In the genomic region with DNA sequence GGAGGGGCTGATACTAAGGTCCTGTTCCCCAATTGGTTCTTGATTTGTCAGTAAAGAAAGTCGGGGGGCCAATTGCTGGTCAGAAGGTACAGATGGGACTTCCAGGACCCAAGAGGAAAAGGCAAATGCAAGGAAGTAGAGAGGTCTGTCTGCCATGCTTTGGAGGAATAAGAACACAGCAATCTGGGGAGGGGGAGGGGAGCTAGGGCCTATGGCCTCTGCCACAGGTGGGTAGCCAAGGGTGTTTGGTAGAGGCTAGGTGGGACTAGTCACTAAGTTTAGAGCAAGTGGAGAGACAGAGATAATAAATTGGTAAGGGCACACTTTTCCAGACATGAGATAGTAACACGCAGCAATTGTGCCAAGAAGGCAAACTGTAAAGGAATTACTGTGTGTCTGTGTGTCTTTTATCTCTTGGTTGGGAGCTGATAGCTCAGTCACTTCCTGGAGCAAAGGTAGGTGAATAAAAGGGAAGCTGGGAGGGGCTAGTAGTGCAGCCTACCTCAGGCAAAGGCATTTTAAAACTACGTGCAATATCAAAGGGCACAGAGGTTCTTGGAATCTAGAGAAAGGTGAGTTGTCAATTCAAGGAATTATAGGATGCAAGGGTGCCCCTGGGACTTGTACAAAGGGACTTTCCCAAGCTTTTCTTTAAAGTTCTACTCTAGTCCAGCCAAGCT, we compare ENCODE assay signal across 17 mouse cellular contexts. TPM values are rescaled to one million over a fixed set of nuclear protein-coding genes. Genes with fewer than 3 reads are reported as not detected.
"Had no signal": no experiment of that assay in that cellular context is flagged by ENCODE, and none has a peak within 500 bp of the region (broad histone marks: within the 10 kb centered on the region; RNA-seq: fewer than 3 reads in every experiment).

No protein-coding gene starts in this region.

- H3K4me1 ChIP-seq: liver, embryonic 13.5 days; midbrain, embryonic 13.5 days; neural tube, embryonic 13.5 days had no signal

- H3K27me3 ChIP-seq: liver, embryonic 13.5 days; midbrain, embryonic 13.5 days; neural tube, embryonic 13.5 days had no signal

- H3K27ac ChIP-seq: kidney, postnatal 0 days; liver, embryonic 13.5 days; midbrain, embryonic 13.5 days; neural tube, embryonic 13.5 days had no signal

- H3K4me3 ChIP-seq: liver, embryonic 13.5 days; midbrain, embryonic 13.5 days; myocyte; neural tube, embryonic 13.5 days had no signal

- ATAC-seq: midbrain, embryonic 13.5 days; midbrain, embryonic 16.5 days had no signal

- H3K4me2 ChIP-seq: liver, embryonic 13.5 days; midbrain, embryonic 13.5 days; neural tube, embryonic 13.5 days had no signal

- H3K9ac ChIP-seq: liver, embryonic 13.5 days; midbrain, embryonic 13.5 days; neural tube, embryonic 13.5 days had no signal

- DNase-seq: kidney, postnatal 25 days; liver, embryonic 13.5 days; lung, adult 2 months; lung, postnatal 14 days; lung, postnatal 4 days; thymus, adult 2 months; thymus, postnatal 14 days; thymus, postnatal 4 days had no signal

- H3K36me3 ChIP-seq: liver, embryonic 13.5 days; midbrain, embryonic 13.5 days; neural tube, embryonic 13.5 days had no signal

- H3K9me3 ChIP-seq: liver, embryonic 13.5 days; midbrain, embryonic 13.5 days; neural tube, embryonic 13.5 days had no signal

RNA-seq across cellular contexts. Expression of gene Hs3st2, which starts 43.2 kb away (rescaled TPM):
- total RNA-seq: liver, adult 2 months; megakaryocyte progenitor cell, adult 5-6 weeks; monocyte, adult 5-6 weeks; neutrophil, adult 5-6 weeks had no signal
- polyA plus RNA-seq: liver, adult 2 months; lung, adult 2 months; myocyte had no signal
